Mouse (Mus musculus) forebrain, embryonic 14.5 days (tissue): ENCODE data around the gene Acta2. TPM values are rescaled to one million over a fixed set of nuclear protein-coding genes. Genes with fewer than 3 reads are reported as not detected.

Source experiments
- ATAC-seq: fragments of 200-750 bp; cut with Nextera tagmentation; 2 replicates; pipeline ENCODE4 v1.8.0; 2017; ENCODE audit warnings: mild to moderate bottlenecking, moderate library complexity
- DNase-seq: peaks from one replicate; pipeline ENCODE4 v3.0.0-alpha.2; 2015; ENCODE audit warnings: low spot score
- H3K27ac ChIP-seq: fragments of 300-500 bp; sonication (generic); 2 replicates; pipeline ENCODE4 v1.5.1; 2014; ENCODE audit warnings: low read depth, mild to moderate bottlenecking, control low read depth, low read length, moderate library complexity
- H3K27me3 ChIP-seq: fragments of 300-500 bp; sonication (generic); replicated peaks from 2 replicates; pipeline ENCODE4 v1.6.1; 2014; ENCODE audit warnings: low read length, control low read depth, mixed read lengths; ENCODE audit not compliant: control insufficient read depth, insufficient read depth
- H3K36me3 ChIP-seq: fragments of 300-500 bp; sonication (generic); 2 replicates; pipeline ENCODE4 v1.6.1; 2014; ENCODE audit warnings: low read length, control low read depth; ENCODE audit not compliant: control insufficient read depth, insufficient read depth
- H3K4me1 ChIP-seq: fragments of 300-500 bp; sonication (generic); 2 replicates; pipeline ENCODE4 v1.6.1; 2014; ENCODE audit warnings: antibody characterized with exemption, low read length, control low read depth; ENCODE audit not compliant: control insufficient read depth, insufficient read depth
- H3K4me2 ChIP-seq: fragments of 300-500 bp; sonication (generic); 2 replicates; pipeline ENCODE4 v1.6.1; 2014; ENCODE audit warnings: mild to moderate bottlenecking, control low read depth, low read length
- H3K4me3 ChIP-seq: fragments of 300-500 bp; sonication (generic); 2 replicates; pipeline ENCODE4 v1.5.1; 2014; ENCODE audit warnings: low read depth, low read length, control low read depth
- H3K9ac ChIP-seq: fragments of 300-500 bp; sonication (generic); 2 replicates; pipeline ENCODE4 v1.6.1; 2014; ENCODE audit warnings: mild to moderate bottlenecking, low read length, control low read depth, moderate library complexity
- H3K9me3 ChIP-seq: fragments of 300-500 bp; sonication (generic); replicated peaks from 2 replicates; pipeline ENCODE4 v1.6.1; 2016; ENCODE audit warnings: low read length, control low read depth, mixed read lengths; ENCODE audit not compliant: control insufficient read depth
- WGBS: fragments of 180-500 bp; shearing (Covaris S2); extraction: QIAGEN DNeasy Blood & Tissue Kit; methylation state at CpG from one replicate; pipeline ENCODE4 v1.1.7; 2014; 5-methylcytosine and 5-hydroxymethylcytosine counted together
- polyA plus RNA-seq: library from polyadenylated mRNA; unstranded; fragments of >200 nt; fragmentation: Nextera tagmentation; extraction: Ambion mirVana; gene quantifications from 2 replicates; pipeline ENCODE4 v1.2.1, GENCODE M21; 2014

Gene Acta2
- polyA plus RNA-seq, 1 experiment from 2014 or later, result 9.9 TPM

DNA sequence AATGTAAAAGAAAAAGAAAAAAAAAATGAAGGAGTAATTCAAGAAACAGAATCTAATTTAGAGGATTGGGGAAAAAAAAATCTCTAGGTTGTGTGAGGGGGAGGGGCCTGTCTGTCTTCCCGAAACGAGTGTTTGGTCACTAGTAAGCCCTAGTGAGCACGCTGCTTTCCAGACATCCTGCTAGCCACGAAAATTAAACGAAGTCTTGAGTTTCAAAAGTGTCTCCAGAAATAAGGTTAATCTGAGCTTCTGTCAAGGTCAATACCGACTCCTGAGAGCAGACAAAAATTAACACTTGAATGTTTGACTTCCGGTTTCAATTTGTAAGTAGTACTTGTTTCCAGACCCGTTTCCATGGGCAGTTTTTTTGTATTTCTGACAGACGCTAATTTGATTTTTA lies 62.2 kb downstream of the Acta2 start:
- ATAC-seq, result peak; percentile 38; the same call in 1 of the 2 replicates
- H3K4me1 ChIP-seq, result peaks cover 3% of the 10 kb centered on the region; the same call in 1 of the 2 replicates
- H3K36me3 ChIP-seq, result no peaks in the 10 kb centered on the region
- no peak overlapping the region for H3K27ac ChIP-seq
- 11% methylated on average over 9 of the region's 9 CpGs for WGBS
- H3K4me2 ChIP-seq, result peak overlapping the region; percentile 97
- no peaks in the 10 kb centered on the region for H3K9me3 ChIP-seq
- peak; percentile 45 for DNase-seq
- H3K9ac ChIP-seq, result peak overlapping the region; percentile 73; the same call in 1 of the 2 replicates
- no peaks in the 10 kb centered on the region for H3K27me3 ChIP-seq
- H3K4me3 ChIP-seq, result peak overlapping the region; percentile 66

DNA sequence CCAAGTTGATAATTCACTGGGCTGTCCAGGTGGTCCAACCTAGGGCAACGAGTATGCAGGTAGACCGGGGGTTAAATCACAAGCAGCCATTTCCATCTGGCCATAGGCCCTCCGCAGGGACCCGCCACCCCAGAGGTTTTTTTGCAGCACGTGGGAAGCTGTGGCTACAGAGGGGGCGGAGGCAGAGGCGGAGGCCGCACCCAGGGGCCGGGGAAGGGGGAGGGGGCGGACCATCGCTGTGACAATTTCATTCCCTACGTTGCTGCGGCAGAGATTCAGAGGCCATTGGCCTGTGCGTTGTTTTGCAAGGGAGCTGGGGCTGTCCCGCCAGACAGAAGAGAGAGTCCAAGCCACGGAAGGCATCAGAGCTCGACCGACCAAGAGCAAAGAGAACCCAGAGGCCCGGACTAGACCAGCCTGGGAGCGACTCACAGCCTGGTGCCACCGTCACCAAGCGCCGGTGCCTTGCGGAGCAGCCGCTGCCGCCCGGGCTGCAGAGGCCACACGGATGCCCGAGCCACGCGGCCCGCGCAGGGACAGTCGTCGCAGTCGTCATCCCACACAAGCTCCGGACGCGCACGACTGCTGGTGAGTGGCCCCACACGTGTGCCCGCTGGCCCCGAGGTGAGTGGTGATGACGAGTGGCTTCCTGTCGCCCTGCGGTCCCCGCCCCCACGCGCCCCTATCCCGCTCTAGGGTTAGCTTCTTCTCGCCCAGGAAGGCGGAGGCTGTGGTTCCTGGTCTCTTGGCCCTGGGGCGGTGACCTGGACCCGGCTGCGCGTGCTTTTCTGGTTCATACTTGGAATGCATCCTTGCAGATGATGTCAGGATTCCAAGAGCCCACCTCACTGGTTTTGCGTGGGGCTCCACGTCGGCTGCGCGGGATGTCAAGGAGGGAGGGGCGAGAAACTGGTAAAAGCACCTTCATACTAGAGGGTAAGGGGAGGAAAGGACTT lies 63.1 kb downstream of the Acta2 start, which contains the start of gene Stambpl1:
Stambpl1 (plus strand) TSS at position 222 of the 956 bp plus-strand sequence.
- Histone ChIP-seq H3K4me2 (peak within 1 kb of the TSS; percentile 97), H3K27ac (no peak within 1 kb of the TSS)
- under 1% methylated on average over 61 of the region's 62 CpGs for WGBS

DNA sequence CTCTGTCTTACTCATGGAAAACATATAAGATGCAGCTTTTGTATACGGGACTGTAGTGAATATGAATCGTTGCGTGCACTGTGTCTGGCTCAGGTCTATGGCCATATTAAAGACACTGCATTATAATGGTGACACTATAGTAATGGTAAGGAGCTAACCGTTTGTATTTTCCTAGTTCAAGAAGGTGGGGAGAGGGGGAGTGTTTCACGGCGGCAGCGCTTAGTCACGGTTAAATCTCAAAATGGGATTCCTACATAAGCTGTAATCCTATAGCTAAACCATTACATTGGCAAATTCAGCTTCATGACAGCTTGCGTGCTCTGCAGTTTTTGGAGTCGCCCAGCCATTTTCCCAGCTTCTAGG lies 63.8 kb downstream of the Acta2 start:
- Histone ChIP-seq H3K4me3 (peak overlapping the region; percentile 66), H3K4me2 (peak overlapping the region; percentile 97), H3K9ac (peak overlapping the region; percentile 73), H3K4me1 (peaks cover 3% of the 10 kb centered on the region; the same call in 1 of the 2 replicates), H3K9me3 (no peaks in the 10 kb centered on the region), H3K27me3 (no peaks in the 10 kb centered on the region), H3K36me3 (no peaks in the 10 kb centered on the region), H3K27ac (no peak overlapping the region)
- 21% methylated on average over 10 of the region's 10 CpGs for WGBS
- DNase-seq (no peak), ATAC-seq (peak; percentile 24)

More for the DNA sequence above, 63.1 kb downstream of the Acta2 start, which contains the start of gene Stambpl1:
- H3K9ac ChIP-seq, result peak within 1 kb of the TSS; percentile 73
- DNase-seq (peak; percentile 50), ATAC-seq (peak; percentile 84)
- no peaks in the 10 kb centered on the region for H3K9me3 ChIP-seq
- H3K4me1 ChIP-seq, result peaks cover 3% of the 10 kb centered on the region; the same call in 1 of the 2 replicates
- H3K36me3 ChIP-seq, result no peaks in the 10 kb centered on the region
- H3K27me3 ChIP-seq, result no peaks in the 10 kb centered on the region
- H3K4me3 ChIP-seq, result peak within 1 kb of the TSS; percentile 66

Other genes with a start within 250 kb of the Acta2 start
- gene Lipk, start 247.3 kb downstream of the Acta2 start, polyA plus RNA-seq, result not detected in 2 replicates
- gene Lipn, start 188.2 kb downstream of the Acta2 start, polyA plus RNA-seq, result not detected in 2 replicates
- not detected in 2 replicates for gene Lipm, start 154.7 kb downstream of the Acta2 start, polyA plus RNA-seq
- gene Ankrd22, start 89.5 kb downstream of the Acta2 start, polyA plus RNA-seq, result not detected in 2 replicates
- gene Stambpl1, start 63.4 kb downstream of the Acta2 start, polyA plus RNA-seq, result 5.6 and 9.1 TPM in 2 replicates
- gene Fas, start 35.1 kb upstream of the Acta2 start, polyA plus RNA-seq, result 0.28 and 0.33 TPM in 2 replicates
- 0.24 and 0.31 TPM in 2 replicates for gene Ch25h, start 219.6 kb upstream of the Acta2 start, polyA plus RNA-seq